Mouse (Mus musculus) midbrain, embryonic 15.5 days (tissue): Measurements from ENCODE around the gene Gga1. TPM values are rescaled to one million over a fixed set of nuclear protein-coding genes. Genes with fewer than 3 reads are reported as not detected.

Experiments
- ATAC-seq: fragments of 200-750 bp; cut with Nextera tagmentation; replicated peaks from 2 replicates; pipeline ENCODE4 v1.8.0; 2017; ENCODE audit warnings: moderate TSS enrichment
- H3K27ac ChIP-seq: fragments of 300-500 bp; sonication (generic); 2 replicates; pipeline ENCODE4 v1.5.1; 2015; ENCODE audit warnings: mild to moderate bottlenecking, inconsistent platforms
- H3K27me3 ChIP-seq: fragments of 300-500 bp; sonication (generic); replicated peaks from 2 replicates; pipeline ENCODE4 v1.6.1; 2015; ENCODE audit warnings: inconsistent platforms
- H3K36me3 ChIP-seq: fragments of 300-500 bp; sonication (generic); replicated peaks from 2 replicates; pipeline ENCODE4 v1.6.1; 2015; ENCODE audit warnings: inconsistent platforms
- H3K4me1 ChIP-seq: fragments of 300-500 bp; sonication (generic); 2 replicates; pipeline ENCODE4 v1.6.1; 2015; ENCODE audit warnings: inconsistent platforms
- H3K4me2 ChIP-seq: fragments of 300-500 bp; sonication (generic); 2 replicates; pipeline ENCODE4 v1.6.1; 2015; ENCODE audit warnings: inconsistent platforms, mild to moderate bottlenecking, moderate library complexity
- H3K4me3 ChIP-seq: fragments of 300-500 bp; sonication (generic); 2 replicates; pipeline ENCODE4 v1.5.1; 2015; ENCODE audit warnings: mild to moderate bottlenecking, inconsistent platforms
- H3K9ac ChIP-seq: fragments of 300-500 bp; sonication (generic); 2 replicates; pipeline ENCODE4 v1.6.1; 2015; ENCODE audit warnings: mild to moderate bottlenecking, inconsistent platforms
- H3K9me3 ChIP-seq: fragments of 300-500 bp; sonication (generic); 2 replicates; pipeline ENCODE4 v1.6.1; 2016; ENCODE audit warnings: inconsistent platforms
- WGBS: fragments of 180-500 bp; shearing (Covaris S2); methylation state at CpG from one replicate; pipeline ENCODE4 v1.1.7; 2015; ENCODE audit warnings: mixed read lengths; 5-methylcytosine and 5-hydroxymethylcytosine counted together
- microRNA-seq: library from miRNA; unstranded; fragments of <30 nt; microRNA quantifications from one replicate; pipeline ENCODE4, GENCODE M21; 2016
- polyA plus RNA-seq: library from polyadenylated mRNA; unstranded; fragments of >200 nt; fragmentation: Nextera tagmentation; extraction: Ambion mirVana; gene quantifications from 2 replicates; pipeline ENCODE4 v1.2.1, GENCODE M21; 2015

Gene Gga1
- polyA plus RNA-seq, 1 experiment from 2014 or later = 50.8 TPM

GRCm38 (mm10) chr15:78937963-78938362 lies 61.0 kb downstream of the Gga1 start:
- no peak overlapping the region for H3K9ac ChIP-seq
- no peak overlapping the region for H3K27ac ChIP-seq
- H3K36me3 ChIP-seq = peaks cover 30% of the 10 kb centered on the region
- no peak overlapping the region for H3K4me3 ChIP-seq
- H3K4me1 ChIP-seq = peaks cover 23% of the 10 kb centered on the region
- H3K9me3 ChIP-seq = no peaks in the 10 kb centered on the region
- H3K4me2 ChIP-seq = no peak overlapping the region
- H3K27me3 ChIP-seq = no peaks in the 10 kb centered on the region
- no peak for ATAC-seq
- WGBS = 69% methylated on average over 2 of the region's 2 CpGs

GRCm38 (mm10) chr15:78940325-78940724 lies 63.3 kb downstream of the Gga1 start:
- H3K36me3 ChIP-seq = peaks cover 30% of the 10 kb centered on the region
- no peak overlapping the region for H3K27ac ChIP-seq
- no peaks in the 10 kb centered on the region for H3K9me3 ChIP-seq
- ATAC-seq = no peak
- no peaks in the 10 kb centered on the region for H3K27me3 ChIP-seq
- no peak overlapping the region for H3K4me3 ChIP-seq
- no peak overlapping the region for H3K9ac ChIP-seq
- H3K4me1 ChIP-seq = peaks cover 18% of the 10 kb centered on the region
- H3K4me2 ChIP-seq = no peak overlapping the region
- WGBS = 94% methylated on average over 13 of the region's 13 CpGs

GRCm38 (mm10) chr15:78942663-78943062 lies 65.7 kb downstream of the Gga1 start:
- H3K4me3 ChIP-seq = peak overlapping the region; percentile 29
- no peak overlapping the region for H3K27ac ChIP-seq
- H3K9ac ChIP-seq = peak overlapping the region; percentile 45

More at GRCm38 (mm10) chr15:78942663-78943062, 65.7 kb downstream of the Gga1 start:
- H3K27me3 ChIP-seq = no peaks in the 10 kb centered on the region; the same call in 1 of the 2 replicates
- H3K4me1 ChIP-seq = peaks cover 12% of the 10 kb centered on the region
- H3K36me3 ChIP-seq = peaks cover 27% of the 10 kb centered on the region
- H3K4me2 ChIP-seq = peak overlapping the region; percentile 48
- no peaks in the 10 kb centered on the region for H3K9me3 ChIP-seq
- ATAC-seq = peak; percentile 31; the same call in 1 of the 2 replicates
- WGBS = under 1% methylated on average over 9 of the region's 9 CpGs

Small RNA genes lying within 50 kb of the gene (microRNA-seq; reads per million reads assigned to microRNA genes)
- gene Mir6955 = 0.92 reads per million

Other genes with a start within 250 kb of the Gga1 start
- gene Elfn2, start 158.4 kb upstream of the Gga1 start, polyA plus RNA-seq = 10.1 and 11.1 TPM in 2 replicates
- gene Mfng, start 103.7 kb upstream of the Gga1 start, polyA plus RNA-seq = 27.1 and 30.1 TPM in 2 replicates
- 2.1 and 2.3 TPM in 2 replicates for gene Card10, start 74.1 kb upstream of the Gga1 start, polyA plus RNA-seq
- 13.1 and 15.7 TPM in 2 replicates for gene Cdc42ep1, start 34.6 kb upstream of the Gga1 start, polyA plus RNA-seq
- 0.31 TPM in 1 of 2 replicates, not detected in the other for gene Lgals2, start 21.7 kb upstream of the Gga1 start, polyA plus RNA-seq
- gene Gm49510, start 22.5 kb downstream of the Gga1 start, polyA plus RNA-seq = not detected in 2 replicates
- gene Sh3bp1, start 22.6 kb downstream of the Gga1 start, polyA plus RNA-seq = 3.6 and 4.2 TPM in 2 replicates
- 112 and 125 TPM in 2 replicates for gene Pdxp, start 36.7 kb downstream of the Gga1 start, polyA plus RNA-seq
- 80.4 and 93.5 TPM in 2 replicates for gene Lgals1, start 49.5 kb downstream of the Gga1 start, polyA plus RNA-seq
- 62.5 and 65.8 TPM in 2 replicates for gene Nol12, start 57.7 kb downstream of the Gga1 start, polyA plus RNA-seq
- gene Triobp, start 70.5 kb downstream of the Gga1 start, polyA plus RNA-seq = 51.7 and 55.5 TPM in 2 replicates
- gene H1f0, start 151.3 kb downstream of the Gga1 start, polyA plus RNA-seq = 183 and 198 TPM in 2 replicates
- gene Galr3, start 164.7 kb downstream of the Gga1 start, polyA plus RNA-seq = not detected in 2 replicates
- 61.0 and 64.3 TPM in 2 replicates for gene Ankrd54, start 185.7 kb downstream of the Gga1 start, polyA plus RNA-seq
- 165 and 167 TPM in 2 replicates for gene Eif3l, start 198.0 kb downstream of the Gga1 start, polyA plus RNA-seq
- 13.9 and 15.8 TPM in 2 replicates for gene Micall1, start 231.7 kb downstream of the Gga1 start, polyA plus RNA-seq